Mouse (Mus musculus) monocyte, adult 59 days (primary cell): Measurements from ENCODE around the gene Noc4l. TPM values are rescaled to one million over a fixed set of nuclear protein-coding genes. Genes with fewer than 3 reads are reported as not detected.

ENCODE experiments used
- total RNA-seq, 2 experiments: library from RNA; stranded (reverse); gene quantifications; one replicate each; pipeline ENCODE4 v1.2.4; 2023

Gene Noc4l
- 10 to 100 TPM; 28.9 to 42.5 TPM for total RNA-seq

GRCm38 (mm10) chr5:110652719-110653648 lies at the start of gene Noc4l, which contains the start of gene Ddx51:
Gene Noc4l, minus strand, starts transcription at chr5:110653417.
Gene Ddx51, plus strand, starts transcription at chr5:110653451.

Other genes starting within 250 kb of the Noc4l start
- 100 to 1,000 TPM in 1 of 2 experiments, 10 to 100 TPM in 1; 97.6 to 110 TPM for gene Fbrsl1, start 204.9 kb downstream of the Noc4l start, total RNA-seq
- 10 to 100 TPM; 12.8 to 16.2 TPM for gene Galnt9, start 109.1 kb downstream of the Noc4l start, total RNA-seq
- gene Ddx51, start within 50 bp of the Noc4l start, total RNA-seq: 10 to 100 TPM; 23.6 to 28.8 TPM
- gene Ep400, start 117.3 kb upstream of the Noc4l start, total RNA-seq: 100 to 1,000 TPM; 170 to 179 TPM
- gene Pus1, start 127.2 kb upstream of the Noc4l start, total RNA-seq: 10 to 100 TPM; 20.6 to 21.8 TPM
- gene Ulk1, start 156.7 kb upstream of the Noc4l start, total RNA-seq: 100 to 1,000 TPM; 122 to 130 TPM
- gene Hscb, start 186.4 kb upstream of the Noc4l start, total RNA-seq: 10 to 100 TPM; 19.1 to 22.1 TPM
- gene Chek2, start 186.6 kb upstream of the Noc4l start, total RNA-seq: 1 to 10 TPM; 6.7 to 9.7 TPM
- 1 to 10 TPM; 4.0 to 5.1 TPM for gene Ttc28, start 226.4 kb upstream of the Noc4l start, total RNA-seq